Mouse (Mus musculus): ENCODE results near the gene Platr17.
"Not testable (repeated sequence)": the region's sequence is repeated elsewhere in the genome, so short reads cannot be mapped to it uniquely, and the experiment has no call there.

Platr17 gene

DNA sequence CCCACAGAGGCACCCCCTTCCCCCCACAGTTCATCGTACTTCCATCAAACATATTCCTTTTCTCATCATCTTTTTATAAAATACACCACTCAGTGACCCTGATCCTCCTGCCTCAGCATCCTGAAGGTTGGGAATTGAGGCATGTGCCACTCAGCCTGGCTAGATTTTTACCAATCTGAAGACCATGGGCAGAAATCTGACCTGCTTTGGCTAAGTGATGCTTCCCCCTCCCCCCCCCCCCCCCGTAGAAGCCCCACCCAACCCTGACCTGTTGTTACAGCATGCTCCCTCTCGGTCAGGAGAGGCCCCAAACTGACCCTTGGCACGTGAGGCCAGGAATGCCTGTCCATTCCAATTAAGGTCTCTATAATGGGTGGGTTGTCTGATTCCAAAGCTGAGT lies at the start of gene Platr17:
Gene Platr17 (plus strand): TSS at position 301 of the 400 bp plus-strand sequence.
- DNase-seq (ENCODE audit: inconsistent ontology term): not testable (repeated sequence)

DNA sequence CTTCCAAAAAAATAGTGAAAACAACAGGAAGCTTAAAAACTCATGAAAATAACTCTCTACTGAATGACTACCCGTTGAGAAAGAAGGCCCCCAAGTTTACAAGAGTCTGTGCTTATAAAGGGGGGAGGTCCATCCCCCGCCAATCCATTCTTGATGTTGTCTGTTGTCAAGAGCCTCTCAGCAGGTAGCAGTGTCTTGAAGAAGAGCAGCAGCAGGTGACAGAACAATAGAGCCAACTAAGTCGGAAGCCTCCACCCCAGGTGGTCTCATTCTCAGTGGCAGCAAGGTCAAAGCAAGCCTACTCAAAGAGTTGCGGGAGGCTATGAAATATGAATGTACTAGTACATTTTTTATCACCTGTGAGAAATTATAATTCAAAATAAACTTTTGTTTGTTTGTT lies 47.1 kb upstream of the Platr17 start:
- DNase-seq (ENCODE audit: inconsistent ontology term): no peak

DNA sequence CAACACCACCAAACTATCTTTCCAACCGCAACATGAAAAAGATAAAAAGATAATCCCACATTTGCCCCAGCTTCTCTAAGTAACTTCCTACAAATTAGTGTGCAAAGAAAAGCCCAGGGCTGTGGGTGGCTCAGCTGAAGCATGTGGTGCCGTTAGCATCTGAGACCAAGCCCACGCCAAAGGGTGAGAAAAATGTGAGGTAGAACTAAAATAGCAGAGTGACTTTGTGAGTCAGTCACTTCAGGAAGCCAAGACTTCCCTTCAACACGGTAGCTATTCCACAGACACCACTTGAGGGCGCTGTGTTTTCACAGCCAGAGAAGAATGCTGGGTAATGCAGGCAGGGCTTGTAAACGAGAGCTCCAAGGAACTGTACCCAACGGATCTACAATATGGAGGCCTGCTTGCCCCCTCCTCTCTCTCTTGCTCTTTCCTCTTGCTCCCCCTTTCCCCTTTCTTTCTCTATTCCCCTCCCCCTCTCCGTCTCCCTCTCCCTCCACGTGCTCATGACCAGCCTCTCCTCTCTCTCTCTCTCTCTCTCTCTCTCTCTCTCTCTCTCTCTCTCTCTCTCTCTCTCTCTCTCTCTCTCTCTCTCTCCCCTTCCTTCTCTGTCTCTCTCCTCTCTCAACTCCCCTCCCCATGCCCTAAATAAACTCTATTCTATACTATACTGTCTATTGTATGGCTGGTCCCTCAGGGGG lies 39.5 kb upstream of the Platr17 start:
- no peak for DNase-seq (ENCODE audit: inconsistent ontology term)

DNA sequence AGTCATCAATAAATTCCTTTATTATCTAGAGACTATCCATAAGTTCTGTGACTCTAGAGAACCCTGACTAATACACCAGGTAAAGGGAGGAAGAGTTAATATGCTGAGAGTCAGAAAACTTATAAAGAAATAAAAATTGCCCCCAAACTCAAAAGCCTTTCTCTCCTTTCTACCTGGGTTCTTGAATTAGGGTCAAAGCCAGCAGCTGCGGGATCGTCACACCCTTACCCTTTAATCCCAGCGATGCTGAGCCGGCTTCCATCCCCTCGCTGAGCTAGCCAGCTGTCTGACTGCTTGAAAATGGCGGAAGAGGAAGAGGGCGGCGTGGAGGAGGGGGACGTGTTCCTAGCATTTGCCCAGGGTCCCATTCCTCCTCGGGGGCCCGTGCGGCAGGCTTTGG lies 31.4 kb upstream of the Platr17 start, which contains the start of gene Gm7029:
Gene Gm7029 (plus strand): TSS at position 301 of the 400 bp plus-strand sequence.
- not testable (repeated sequence) for DNase-seq (ENCODE audit: inconsistent ontology term)

DNA sequence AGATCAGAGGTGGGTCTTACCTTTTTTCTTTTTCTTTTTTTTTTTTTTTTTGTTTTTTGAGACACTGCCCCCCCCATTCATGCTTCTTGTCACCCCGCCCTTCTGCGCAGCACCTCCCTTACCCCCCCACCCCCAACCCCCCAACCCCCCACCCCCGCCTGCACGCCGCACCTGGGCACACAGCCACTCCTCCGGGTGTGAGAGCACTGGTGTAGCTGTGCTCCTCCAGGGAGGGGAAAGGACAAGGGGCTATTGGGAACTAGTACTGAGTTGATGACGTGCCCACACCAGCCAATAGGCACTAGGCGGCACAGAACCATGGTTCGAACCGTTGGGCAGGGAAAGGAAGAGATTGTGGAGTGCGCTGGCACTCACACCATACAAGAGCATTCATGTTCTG lies 30.5 kb upstream of the Platr17 start:
- DNase-seq (ENCODE audit: inconsistent ontology term): no peak

DNA sequence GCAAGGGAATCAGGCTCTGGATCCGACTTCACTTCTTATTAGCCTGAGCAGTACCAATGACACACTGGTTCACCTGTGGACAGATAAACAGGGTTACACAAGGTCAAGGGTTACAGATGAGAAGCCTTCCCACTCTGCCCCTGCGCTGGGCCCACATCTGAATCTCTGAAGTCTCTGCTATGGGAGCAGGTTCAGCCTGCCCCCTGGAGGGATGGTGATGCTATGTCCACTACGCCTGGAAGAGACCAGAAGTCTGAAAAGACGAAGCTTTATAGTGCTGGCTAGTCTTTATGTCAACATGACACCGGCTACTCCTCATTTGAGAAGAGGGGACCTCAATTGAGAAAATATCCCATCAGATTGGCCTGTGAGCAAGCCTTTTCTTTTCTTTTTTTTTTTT lies 29.1 kb upstream of the Platr17 start:
- not testable (repeated sequence) for DNase-seq (ENCODE audit: inconsistent ontology term)

DNA sequence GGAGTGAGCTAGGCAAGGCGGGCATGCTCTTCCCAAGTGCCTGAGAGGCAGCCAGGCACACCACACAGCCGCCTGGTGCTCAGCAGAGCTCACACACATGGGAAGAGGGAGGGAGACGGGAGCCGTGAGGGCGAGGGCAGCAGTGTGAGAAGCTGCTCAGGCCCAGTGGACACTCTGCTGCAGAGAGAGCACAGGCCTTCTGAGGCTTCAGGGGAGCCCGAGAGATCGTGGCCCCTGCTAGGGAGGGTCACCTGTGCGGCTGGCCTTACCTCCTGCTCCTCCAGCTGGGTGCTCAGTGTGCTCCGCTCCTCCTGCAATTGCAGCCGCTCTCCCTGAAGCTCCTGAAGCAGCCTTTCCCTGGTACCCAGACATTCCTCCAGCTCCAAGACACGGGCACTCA lies 20.6 kb upstream of the Platr17 start:
- not testable (repeated sequence) for DNase-seq (ENCODE audit: inconsistent ontology term)

DNA sequence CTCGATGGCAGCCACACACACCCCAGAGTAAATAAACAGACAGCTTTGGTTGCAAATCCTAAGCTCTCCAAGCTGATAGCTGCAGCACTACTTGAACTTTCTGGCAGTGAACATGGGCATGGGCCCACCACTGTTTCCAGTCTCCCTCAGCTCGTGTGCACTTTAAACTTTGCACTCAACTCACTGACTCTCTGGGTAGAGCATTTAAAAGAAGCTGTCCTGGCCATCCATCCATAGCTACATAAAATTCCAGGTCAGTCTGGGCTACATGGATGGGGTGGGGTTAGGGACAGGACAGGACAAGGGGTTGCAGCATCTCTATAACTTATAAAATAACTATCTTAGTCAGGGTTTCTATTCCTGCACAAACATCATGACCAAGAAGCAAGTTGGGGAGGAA lies 17.1 kb upstream of the Platr17 start:
- DNase-seq (ENCODE audit: inconsistent ontology term): not testable (repeated sequence)

DNA sequence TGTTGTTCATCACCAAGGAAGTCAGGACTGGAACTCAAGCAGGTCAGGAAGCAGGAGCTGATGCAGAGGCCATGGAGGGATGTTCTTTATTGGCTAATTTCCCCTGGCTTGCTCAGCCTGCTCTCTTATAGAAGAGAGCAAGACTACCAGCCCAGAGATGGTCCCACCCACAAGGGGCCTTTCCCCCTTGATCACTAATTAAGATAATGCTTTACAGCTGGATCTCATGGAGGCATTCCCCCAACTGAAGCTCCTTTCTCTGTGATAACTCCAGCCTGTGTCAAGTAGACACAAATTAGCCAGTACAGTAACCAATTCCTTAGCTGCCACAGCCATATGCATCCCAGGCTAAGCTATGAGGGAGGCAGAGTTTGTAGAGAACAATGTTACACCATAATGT lies 16.7 kb upstream of the Platr17 start:
- not testable (repeated sequence) for DNase-seq (ENCODE audit: inconsistent ontology term)

DNA sequence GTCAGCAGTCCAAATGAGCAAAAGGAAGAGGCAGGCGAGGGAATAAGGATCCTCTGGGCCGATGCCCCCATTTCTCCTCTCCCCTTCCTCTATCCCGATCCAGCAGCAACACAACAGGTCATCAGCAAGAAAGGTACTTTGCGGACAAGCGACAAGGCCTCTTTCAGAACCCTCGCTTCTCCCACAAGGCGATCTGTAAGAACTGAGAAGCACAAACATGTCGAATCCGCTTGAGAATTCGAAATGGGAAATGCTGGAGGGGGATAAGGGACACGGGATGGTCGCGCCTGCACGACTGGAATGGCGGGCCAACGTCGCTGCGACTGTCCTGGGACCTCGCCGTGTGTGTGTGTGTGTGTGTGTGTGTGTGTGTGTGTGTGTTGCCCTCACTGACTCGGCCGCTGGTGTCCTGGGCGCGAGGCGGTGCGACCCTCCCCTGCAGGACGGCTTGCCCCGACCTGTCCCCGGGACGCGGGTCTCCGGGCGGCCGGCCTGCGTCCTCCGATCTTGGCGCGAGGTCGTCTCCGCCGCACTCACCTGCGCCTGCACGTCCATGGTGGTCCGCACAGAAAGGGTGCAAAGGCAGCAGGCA lies 14.9 kb upstream of the Platr17 start:
- peak; percentile 27 for DNase-seq (ENCODE audit: inconsistent ontology term)

DNA sequence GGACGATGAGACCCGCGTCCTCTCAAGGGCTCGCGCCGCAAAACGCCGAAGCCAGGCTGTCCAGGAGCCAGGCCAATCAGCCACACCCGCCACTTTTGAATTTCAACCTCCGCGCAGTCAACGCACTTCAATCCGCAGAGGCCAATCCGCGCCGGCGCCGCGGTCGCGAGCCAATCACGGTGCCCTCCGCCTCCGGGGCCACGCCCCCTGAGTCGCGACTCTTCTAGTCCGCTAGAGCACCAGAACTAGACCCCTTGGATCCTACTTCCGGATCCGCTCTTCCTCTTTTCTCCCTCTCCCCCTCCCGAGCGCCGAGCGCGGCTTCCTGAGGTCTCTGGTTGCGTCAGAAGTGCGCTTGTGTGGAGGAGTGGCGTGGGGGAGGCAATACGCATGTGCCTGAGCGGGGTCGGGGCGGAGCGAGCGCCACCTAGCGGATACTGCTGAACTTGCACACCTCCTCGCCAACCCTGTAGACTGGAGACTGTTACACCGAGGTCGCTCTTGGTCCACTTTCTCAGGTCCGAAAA lies 14.3 kb upstream of the Platr17 start, which contains the start of gene Kifc1:
Gene Kifc1 (minus strand): TSS at position 129 of the 527 bp plus-strand sequence.
- peak; percentile 100 for DNase-seq (ENCODE audit: inconsistent ontology term)

DNA sequence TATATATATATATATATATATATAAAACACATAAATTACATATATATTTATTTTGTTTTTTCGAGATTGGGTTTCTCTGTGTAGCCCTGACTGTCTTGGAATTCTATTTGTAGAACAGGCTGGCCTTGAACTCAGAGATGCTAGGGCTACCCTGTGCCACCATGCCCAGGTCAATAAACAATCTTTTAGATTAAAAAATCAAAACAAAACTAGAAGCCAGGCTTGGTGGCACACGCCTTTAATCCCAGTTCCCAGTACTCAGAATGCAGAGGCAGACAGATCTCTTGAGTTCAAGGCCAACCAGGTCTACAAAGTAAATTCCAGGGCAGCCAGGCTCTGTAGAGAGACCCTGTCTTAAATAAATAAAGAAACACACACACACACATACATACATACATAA lies 13.6 kb upstream of the Platr17 start:
- no peak for DNase-seq (ENCODE audit: inconsistent ontology term)

DNA sequence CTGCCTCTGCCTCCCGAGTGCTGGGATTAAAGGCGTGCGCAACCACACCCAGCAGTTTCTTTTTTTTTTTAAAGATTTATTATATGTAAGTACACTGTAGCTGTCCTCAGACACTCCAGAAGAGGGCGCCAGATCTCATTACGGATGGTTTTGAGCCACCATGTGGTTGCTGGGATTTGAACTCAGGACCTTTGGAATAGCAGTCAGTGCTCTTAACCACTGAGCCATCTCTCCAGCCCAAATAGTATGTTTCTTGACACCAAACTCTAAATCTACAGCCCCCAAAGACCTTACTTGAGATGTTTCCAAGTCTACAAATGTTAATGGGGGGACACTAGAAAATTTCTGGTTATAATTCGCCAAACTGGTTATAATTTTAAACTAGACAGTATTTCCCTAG lies 13.0 kb upstream of the Platr17 start:
- DNase-seq (ENCODE audit: inconsistent ontology term): not testable (repeated sequence)

DNA sequence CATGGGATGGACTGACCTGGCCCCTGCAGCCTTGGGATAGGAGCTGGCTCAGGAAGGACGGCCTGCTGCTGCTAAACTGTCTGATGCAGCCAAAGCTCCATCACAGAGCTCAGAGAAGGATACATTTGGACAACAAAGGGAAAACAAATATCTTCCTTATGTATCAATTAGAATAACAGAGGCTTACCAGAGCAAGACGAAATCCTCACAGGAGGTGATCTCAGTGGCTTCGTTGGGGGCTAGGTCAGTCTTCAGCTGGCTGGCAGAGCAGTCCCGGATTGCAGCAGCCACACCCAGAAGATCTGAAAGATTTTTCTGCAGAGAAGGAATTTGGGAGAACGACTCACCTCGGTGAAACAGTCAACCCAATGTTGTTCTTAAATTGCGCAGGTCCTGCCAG lies 12.5 kb upstream of the Platr17 start:
- no peak for DNase-seq (ENCODE audit: inconsistent ontology term)

DNA sequence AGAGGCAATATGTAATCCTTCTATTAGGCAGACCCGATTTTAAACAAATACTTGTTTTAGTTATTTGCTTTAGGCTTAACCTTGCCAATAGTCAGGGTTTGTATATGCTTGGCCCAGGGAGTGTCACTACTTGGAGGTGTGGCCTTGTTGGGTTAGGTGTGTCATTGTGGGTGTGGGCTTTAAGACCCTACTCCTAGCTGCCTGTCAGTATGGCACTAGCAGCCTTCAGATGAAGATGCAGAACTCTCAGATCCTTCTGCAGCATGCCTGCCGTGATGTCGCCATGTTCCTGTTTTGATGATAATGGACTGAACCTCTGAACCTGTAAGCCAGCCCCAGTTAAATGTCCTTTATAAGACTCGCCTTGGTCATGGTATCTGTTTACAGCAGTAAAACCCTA lies 11.9 kb upstream of the Platr17 start:
- DNase-seq (ENCODE audit: inconsistent ontology term): not testable (repeated sequence)

DNA sequence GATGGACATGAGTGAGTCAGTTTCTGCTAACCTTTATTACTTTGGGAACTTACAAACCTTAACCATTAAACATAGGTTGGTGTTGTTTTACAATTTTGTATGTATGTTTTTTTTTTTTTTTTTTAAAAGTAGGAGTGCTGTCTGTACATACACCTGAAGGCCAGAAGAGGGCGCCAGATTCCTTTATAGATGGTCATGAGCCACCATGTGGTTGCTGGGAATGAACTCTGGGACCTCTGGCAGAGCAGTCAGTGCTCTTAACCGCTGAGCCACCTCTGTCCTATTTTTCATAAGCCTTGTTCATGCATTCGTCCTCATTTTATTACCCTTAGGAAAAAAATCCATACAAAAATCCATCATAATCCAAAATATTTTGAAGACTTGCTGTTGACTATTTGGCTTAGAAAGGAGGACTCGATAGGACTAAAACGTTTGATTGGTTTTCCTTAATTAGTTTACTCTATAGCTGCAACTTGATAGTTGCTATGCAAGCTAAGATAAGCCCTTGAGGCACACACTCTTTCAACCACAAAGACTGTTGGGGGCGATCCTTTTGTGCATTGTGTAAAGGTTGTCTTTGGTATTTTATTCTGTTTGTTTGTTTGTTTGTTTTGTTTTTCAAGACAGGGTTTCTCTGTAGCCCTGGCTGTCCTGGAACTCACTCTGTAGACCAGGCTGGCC lies 7.7 kb upstream of the Platr17 start:
- peak; percentile 36 for DNase-seq (ENCODE audit: inconsistent ontology term)

DNA sequence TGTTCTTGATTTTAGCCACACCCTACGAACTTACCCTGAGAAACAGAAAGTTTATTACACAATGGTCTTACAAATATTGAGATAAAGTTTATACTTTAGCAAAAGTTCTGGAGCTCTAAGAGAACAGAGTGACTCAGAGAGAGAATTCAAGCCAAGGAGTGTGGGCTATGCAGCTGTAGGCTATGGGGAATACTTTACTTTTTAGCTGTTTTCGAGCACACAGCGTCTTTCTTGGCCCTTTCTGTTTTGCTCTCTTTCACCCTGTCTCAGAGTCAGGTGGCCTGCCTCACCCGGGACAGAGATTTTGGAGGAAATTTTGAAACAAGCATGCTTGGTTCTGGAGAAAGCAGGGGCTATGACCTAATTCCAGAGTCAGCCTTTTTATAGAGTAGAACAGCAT lies 6.7 kb upstream of the Platr17 start:
- not testable (repeated sequence) for DNase-seq (ENCODE audit: inconsistent ontology term)

DNA sequence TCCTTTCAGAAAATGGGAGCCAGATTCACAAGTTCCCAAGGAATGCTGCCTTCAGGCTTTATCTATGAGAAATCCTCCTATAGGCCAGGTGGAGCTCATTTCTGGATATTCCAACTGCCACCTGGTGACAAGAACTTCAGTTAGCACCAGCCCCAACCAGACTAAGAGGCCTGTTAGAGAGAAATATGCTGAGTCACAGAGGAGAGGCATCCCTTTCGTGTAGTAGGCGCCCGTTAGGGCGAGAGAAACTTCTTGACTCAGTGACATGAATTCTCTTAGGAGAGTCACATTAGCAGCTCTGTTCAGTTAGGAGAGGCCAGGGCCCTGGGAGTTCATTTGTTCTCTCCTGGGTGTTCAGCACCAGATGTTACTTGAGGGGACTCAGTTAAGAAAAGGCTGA lies 5.3 kb upstream of the Platr17 start:
- no peak for DNase-seq (ENCODE audit: inconsistent ontology term)

DNA sequence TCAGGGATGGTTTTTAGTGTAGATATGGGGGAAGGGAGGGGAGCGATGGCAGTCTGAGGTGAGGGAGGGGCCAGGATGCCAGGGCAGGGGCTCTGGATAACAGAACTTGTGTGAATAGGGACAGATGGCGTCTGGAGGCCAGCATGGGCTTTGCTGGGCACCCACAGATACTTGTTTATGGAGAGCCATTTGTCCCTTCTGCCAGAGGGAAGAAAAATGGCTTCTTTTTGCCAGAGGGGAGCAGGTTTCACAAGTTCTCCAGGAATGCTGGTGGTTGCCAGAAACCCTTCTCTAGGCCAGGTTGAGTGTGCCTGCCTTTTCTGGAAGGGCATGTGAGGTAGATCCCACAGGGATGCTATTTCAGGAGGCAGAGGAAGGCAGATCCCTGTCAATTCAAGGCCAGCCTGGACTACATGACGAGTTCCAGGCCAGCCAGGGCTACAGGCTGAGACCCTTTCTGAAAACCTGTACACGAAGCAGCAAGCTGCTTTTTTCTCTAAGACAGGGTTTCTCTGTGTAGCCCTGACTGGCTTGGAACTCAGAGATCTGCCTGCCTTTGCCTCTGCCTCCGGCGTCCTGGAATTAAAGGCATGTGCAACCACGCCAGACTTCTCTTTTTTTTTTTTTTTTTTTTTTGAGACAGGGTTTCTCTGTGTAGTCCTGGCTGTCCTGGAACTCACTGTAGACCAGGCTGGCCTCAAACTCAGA lies 4.5 kb upstream of the Platr17 start:
- no peak for DNase-seq (ENCODE audit: inconsistent ontology term)

DNA sequence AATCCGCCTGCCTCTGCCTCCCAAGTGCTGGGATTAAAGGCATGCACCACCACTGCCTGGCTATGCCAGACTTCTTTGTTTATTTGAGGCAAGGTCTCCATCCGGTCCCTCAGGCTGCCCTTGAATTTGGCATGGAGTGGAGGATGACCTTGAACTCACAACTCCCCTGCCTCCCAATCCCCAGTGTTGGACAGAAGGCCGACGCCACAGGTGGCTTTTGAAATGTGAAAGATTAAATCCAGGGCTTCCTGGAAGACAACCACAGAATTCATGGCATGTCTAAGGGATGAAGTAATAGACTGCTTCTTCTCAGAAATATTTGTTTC lies 4.0 kb upstream of the Platr17 start:
- no peak for DNase-seq (ENCODE audit: inconsistent ontology term)

DNA sequence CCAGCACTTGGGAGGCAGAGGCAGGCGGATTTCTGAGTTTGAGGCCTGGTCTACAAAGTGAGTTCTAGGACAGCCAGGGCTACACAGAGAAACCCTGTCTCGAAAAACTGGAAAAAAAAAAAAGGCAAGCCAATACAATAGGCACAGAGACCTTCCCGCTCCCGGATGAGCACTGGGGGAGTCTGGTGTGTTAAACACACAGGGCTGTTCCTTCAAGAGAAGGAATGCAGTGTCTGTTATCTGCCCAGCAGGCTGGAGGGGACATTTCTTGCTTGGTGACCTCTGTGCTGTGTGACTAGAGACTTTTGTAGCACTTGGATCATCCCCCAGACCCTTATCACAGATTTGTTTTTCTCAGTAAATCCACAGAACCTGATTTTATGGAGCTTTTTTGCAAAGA lies 3.3 kb upstream of the Platr17 start:
- DNase-seq (ENCODE audit: inconsistent ontology term): no peak

DNA sequence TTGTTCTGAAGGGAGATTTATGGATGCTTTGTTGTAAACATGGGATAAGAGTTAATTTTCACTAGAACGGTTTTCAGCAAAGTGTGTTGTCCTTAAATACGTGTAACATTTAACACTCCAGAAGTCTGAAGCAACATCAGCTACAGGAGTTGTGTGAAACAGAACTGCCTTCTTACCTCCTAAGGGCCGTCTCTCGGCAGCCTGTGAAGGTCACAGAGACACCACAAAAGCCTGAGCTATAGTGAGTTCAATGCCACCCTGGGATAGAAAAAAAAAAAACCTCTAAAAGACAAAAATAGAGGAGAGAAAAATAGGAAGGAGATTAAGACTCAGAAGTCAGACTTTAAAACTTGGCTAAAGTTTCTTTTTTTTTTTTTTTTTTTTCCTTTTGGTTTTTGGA lies 2.9 kb upstream of the Platr17 start:
- no peak for DNase-seq (ENCODE audit: inconsistent ontology term)
